Mouse (Mus musculus) lung, postnatal 25 days (tissue): ENCODE results near the gene Orm3.

ENCODE experiments used
- DNase-seq: peaks from one replicate; pipeline ENCODE4 v3.0.0; 2022; ENCODE audit warnings: low spot score

Gene Orm3

DNA sequence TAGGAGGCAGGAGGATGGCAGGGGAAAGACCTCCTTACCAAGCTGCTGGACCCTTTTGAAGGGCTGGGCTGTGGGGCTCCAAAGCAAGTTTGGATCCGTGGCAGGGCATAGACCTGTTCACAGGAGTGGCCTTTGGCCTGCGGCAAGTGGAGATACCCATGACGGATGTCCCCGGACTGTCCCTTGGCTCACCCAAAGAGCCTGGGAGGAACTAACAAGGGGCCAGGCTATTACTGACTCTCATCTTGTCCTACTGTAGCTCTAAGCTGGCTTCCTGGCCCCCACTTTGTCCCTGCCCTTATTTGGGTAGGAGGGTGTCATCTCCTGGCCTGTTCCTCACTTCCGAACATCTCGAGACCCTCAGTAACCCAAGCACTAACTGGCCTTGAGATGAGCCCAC, 46.6 kb downstream of the Orm3 start:
- DNase-seq, result peak; percentile 56

DNA sequence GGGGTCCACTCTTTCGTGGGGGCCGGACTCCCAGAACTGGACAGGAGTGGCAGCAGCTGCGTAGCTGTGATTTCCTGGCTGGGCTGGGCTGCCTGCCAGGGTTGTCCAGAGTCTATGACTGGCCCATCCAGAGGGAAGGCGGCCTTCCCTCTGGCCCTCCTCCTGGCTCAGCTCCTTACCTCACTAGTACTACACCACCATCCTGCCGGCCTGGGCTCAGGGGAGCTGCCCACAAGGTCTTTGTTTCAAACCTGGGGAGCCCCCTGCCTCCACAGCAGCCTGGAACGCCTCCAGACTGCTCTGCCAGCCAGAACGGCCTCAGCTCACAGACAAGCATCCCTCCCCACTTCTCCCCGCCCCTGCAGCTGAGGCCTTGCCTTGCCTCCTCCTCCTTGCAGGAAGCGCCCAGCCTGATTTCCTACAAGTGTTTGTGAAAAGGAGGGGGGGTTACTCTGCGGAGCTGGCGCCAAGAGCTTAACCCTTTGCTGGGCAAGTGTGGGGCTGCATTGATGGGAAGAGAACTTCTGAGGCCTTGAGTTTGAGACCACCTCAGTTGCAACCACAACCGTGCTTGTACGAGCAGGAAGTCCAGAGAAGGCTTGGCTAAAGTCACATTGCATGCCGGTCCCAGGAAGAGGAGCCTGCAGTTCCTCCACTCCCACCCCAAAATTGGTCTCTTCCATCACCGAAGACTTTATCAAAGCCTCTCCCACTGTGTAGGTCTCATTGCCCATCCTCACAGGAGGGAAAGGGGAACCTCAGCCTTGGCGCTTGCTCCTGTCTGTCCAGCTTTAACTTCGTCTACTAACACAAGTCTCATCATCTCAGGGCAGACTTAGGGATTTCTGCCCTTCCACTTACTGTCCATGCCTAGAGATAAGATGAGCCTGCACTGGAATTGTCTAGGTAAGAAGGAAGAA, 47.3 kb downstream of the Orm3 start, which contains the start of gene Akna:
Gene Akna, minus strand, starts transcription at position 315 of the 920 bp plus-strand sequence.
- peak; percentile 94 for DNase-seq

DNA sequence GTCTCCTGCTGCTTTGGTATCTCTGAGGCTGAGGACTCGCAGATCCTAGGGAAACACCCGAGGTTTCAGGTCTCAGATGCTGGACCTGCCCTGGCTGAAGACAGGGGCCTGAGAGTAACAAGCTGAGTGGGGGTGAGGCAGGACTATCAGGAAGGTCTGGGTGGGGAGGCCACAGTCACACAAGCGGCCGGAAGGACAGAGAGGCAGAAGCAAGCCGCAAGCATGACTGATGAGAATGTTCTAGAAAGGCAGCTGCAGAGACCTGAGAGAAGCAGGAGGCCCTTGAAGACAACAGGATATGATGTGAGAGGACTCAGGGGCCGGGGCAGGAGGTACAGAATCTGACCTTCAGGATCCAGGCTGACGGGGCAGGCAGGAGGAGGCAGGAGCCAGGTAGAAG, 48.2 kb downstream of the Orm3 start:
- peak; percentile 74 for DNase-seq

- peak; percentile 54 for DNase-seq
Measured at GRCm38 (mm10) chr4:63405051-63405450, 49.1 kb downstream of the Orm3 start.

- DNase-seq, result no peak
Measured at GRCm38 (mm10) chr4:63405683-63406082, 49.7 kb downstream of the Orm3 start.

DNA sequence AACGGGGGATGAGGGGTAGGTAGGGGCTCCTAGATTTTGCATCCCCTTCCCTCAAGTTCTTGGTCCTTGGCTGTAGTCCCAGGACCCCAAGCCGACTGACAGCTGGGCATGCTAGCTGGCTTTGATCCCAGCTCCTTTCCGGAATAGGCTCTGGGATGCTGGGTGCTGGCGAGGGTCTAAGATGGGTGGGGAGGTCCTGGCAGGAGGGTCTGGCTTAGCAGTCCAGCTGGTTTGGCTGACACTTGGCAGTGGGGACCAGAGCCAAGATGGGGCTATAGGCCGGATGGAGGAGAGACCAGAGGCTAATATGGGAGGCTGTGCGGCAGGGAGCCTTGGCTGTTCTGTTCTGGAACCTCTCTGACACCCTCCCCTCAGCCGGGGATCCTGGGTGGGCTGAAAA, 52.3 kb downstream of the Orm3 start:
- no peak for DNase-seq

- DNase-seq, result peak; percentile 73
Measured at GRCm38 (mm10) chr4:63408649-63409048, 52.7 kb downstream of the Orm3 start.
